Mouse (Mus musculus): ENCODE data around the gene Mylip.

Gene Mylip

DNA sequence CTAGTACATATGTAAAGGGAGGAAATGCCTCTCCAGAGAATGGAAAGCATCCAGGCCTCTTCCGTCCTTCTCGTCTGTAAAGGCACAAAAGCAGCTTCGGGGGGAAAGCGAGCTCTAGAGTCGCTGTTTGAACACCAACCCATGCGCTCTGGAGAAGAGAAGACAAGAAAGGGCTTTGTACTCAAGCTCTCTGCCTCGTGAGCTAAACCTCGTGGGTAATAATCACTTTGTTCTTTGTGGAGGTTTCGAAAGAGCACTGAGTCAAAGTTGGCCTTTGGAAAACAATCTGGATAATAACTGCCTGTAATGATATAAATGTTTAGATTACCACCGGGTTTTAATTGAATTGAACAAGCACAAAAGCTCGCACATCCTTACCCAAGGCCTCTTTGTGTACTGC is 39.7 kb downstream of the Mylip start:
- in situ Hi-C loops (cut with MboI, MseI) = no loop called here

DNA sequence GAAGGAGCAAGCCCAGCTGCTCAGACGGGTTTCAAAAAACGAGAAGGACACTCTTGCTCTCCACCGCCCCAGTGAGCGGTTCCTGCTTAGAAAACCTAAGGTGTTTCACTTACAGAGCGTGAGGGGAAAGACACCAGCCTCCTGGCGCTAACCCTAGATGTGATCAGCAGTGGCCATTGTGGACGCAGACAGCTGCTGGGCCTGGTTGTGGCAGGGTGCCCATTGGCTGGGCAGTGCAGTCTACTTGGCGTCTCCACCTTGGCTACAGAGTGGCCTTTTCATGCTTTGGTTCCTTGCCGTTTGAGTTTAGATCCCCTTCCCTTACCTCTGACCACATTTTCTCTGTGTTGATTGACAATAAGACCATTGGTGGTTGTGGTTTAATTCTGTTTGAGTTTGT is 47.6 kb downstream of the Mylip start:
- in situ Hi-C loops (cut with MboI, MseI) = no loop called here

DNA sequence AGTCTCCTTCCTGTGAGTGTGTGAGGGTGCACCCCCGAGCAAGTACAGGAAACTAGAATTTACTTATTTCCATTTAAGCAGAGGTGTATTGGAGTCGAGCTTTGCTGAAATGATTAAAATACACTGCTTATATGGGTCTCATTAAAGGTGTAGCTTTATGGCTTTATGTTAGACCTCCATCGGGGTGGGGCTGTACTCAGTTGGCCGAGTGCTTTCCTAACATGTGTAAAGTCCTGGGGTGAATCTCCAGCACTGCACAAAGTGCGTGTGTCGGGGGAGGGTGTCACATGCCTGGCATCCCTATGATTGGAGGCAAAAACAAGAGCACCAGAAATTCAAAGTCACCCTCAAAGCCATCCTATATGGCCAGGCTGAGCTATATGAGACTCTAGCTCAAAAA is 49.3 kb downstream of the Mylip start:
- in situ Hi-C loops (cut with MboI, MseI) = no loop called here

DNA sequence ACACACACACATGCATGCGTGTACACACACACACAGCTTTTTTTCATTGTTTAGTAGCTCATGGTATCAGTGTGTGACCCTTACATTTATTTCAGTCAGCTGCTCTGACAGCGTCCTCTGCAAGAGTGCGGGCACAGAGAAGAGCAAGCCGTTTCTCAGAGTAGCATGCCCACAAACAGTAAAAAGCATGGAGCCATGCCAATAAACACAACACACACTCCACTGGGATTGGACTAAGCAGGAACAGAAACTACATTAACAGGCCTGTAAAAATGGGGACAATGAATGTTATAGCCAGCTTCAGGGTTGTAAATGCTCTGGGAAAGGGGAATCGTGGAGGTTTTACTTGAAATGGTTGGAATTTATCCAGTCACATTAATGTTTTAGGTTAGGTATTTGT is 50.7 kb downstream of the Mylip start:
- in situ Hi-C loops (cut with MboI, MseI) = no loop called here

DNA sequence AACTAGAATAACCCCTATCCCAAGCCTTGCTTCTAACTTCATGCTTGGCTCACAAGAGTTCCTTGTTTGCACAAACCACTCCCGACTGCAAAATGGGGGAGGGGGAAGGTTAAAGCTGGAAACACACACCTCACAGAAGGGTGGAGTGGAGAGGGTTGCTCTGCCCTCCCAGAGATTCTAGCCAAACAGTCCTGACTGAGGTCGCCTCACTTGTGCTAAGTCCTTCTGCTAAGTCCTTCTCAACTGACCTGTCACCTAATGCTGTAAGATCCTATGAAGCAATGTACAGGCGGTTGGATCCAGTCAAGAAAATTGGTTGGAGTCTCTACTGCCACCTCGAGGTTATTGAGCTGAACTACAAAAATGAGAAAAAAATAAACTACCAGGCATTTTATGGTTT is 52.9 kb downstream of the Mylip start:
- in situ Hi-C loops (cut with MboI, MseI) = no loop called here

DNA sequence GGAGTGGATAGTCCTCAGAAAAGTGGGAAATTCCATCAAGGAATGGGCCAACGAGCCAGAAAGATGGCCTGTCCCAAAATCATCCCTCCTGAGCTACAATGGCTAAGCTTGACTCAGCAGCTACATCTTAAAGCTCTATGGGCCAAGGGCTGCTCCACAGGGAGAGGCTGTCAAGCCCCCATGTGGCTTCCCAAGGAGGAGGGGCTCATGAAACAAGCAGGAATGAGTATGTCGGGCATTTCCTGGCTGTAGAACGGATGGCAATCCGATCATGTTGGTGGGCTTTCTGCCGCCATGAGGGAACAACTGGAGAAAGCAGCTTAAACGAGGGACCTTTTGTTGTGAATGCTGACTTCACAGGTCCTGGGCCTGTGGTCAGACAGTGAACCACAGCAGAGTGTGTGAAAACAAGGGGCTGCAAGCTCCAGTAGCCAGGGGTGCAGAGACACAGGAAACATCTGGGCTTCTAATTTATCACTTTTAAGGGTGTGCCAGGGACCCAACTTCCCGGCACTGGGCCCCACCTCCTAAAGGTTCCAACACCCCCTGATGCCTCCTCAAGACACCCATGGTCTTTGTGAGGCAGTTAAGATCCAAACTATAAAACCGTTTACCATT is 53.5 kb downstream of the Mylip start:
- in situ Hi-C loops (cut with MboI, MseI) = no loop called here

DNA sequence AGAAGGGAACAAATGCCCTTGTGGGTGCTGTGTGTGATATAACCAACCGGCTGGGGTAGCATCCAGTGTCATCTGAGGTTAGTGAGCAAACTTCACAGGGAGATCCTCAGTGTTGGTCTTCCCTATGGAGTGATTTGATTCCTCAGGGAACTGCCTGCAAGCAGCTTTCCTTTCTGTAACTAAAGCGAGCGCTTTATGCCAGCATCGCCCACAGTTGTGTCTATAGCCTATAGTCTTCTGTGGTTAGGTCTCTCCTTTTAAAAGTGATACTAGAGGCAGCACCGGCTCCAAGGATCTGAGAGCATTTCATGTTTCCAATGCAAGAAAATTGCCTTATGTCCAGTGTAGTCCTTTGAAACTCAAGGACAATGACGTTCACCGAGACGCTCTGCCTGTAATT is 54.7 kb downstream of the Mylip start:
- in situ Hi-C loops (cut with MboI, MseI) = no loop called here

DNA sequence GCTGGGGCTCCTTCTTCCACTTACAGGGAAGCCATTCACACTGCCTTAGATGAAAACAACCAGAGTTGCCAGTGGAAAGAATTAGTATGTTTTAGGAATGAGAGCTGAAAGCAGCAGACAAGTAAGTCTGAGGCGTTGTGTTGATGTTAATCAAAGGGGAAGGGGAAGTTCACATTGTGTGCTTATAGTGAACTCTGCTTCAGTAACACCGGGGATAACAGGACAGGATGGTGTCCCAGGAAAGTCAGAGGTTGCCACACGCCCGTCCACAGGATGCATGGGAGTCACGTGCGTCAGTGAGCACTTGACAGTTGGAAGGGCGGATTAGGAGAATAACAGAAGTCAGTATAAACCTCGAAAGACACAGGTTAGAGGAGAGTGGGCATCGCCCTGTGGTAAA is 55.1 kb downstream of the Mylip start:
- in situ Hi-C loops (cut with MboI, MseI) = no loop called here

DNA sequence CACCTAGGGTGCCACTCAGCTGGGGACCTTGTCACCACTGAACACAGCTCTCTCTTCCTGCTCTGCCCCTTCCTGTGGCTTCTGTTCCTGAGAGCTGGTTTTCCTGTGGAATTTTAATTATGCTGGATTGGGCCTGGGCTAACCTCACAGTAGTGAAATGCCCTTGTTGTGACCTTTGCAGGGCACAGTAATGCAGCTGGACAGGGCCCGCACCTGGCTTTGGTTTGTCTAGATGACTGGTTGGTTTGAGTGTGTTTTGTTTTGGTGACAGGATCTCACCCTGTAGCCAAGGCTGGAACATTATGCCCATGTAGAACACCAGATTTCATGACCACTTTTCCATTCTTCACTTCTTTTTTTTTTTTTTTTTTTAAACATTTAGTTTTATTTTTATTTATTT is 57.1 kb downstream of the Mylip start:
- in situ Hi-C loops (cut with MboI, MseI) = no loop called here

DNA sequence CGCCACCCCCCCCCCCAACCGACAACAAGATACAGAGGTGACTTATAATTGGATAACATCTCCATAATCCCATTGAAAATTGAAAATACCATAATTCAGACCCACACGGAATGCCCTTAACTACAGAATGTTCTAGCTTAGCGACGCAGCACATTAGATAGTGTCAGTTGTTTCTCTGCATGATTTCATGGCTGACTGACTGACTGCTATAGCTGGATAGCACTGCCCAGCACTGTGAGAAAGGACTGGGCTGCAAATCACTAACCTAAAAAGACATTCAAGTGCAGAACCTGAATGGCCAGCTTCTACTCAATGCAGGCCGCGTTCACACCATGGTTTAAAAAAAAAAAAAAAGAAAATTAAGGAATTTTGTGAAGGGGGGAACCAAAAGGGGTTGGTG is 62.9 kb downstream of the Mylip start:
- in situ Hi-C loops (cut with MboI, MseI) = no loop called here

DNA sequence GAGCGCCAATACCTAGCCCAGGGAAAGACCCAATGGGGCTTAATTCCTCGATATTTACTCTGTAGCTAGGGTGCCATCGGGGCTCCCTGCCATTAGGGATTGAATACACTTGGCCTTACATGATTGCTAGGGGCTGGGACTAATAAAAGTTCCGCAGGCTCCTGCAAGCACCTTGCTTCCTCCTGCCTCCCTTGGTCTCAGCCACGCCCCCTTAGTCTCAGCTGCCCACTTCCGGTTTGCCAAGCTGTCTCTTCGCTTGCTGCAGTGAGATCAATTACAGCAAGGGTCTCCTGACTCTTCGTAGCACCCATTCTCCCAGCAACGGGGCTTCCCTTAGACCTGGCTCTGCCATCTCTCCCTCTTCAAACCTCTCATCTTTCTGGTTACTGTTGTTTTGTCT is 63.5 kb downstream of the Mylip start:
- in situ Hi-C loops (cut with MboI, MseI) = no loop called here

DNA sequence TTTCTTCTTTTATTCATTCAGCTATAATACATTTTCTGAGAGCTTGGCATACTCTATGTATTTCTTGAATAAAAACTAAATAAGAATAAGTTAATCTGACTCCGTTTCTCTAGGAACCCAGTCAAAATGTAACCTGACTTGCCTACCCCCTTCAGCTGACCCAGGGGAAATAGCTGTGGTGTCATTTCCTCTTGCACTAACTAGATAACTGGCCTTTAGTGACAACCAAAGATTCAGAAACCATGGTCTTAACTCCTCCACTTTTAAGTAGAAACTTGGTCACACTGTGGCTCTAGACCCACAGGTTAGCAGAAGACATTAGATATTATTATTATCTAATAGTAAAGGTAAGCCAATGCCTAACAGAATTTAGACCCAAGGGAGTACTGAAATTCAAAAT is 64.5 kb downstream of the Mylip start:
- in situ Hi-C loops (cut with MboI, MseI) = no loop called here

DNA sequence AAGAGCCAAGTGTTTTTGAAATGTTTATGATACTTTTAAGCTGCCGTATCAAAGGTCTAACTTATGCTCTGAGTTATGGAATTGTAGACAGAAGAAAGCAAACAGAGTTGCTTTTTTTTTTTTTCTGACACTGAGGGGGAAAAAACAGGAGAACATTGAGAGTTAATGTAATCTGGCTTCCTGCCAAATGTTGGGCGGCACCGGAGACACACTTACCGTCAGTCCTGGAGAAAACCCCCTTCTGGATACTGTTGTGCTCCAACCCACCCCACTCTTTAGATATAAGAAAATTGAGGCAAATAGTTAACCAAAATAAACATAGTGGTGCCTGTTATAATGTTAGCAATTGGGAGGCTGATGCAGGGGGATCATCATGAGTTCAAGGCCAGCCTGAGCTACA is 65.1 kb downstream of the Mylip start:
- in situ Hi-C loops (cut with MboI, MseI) = no loop called here

DNA sequence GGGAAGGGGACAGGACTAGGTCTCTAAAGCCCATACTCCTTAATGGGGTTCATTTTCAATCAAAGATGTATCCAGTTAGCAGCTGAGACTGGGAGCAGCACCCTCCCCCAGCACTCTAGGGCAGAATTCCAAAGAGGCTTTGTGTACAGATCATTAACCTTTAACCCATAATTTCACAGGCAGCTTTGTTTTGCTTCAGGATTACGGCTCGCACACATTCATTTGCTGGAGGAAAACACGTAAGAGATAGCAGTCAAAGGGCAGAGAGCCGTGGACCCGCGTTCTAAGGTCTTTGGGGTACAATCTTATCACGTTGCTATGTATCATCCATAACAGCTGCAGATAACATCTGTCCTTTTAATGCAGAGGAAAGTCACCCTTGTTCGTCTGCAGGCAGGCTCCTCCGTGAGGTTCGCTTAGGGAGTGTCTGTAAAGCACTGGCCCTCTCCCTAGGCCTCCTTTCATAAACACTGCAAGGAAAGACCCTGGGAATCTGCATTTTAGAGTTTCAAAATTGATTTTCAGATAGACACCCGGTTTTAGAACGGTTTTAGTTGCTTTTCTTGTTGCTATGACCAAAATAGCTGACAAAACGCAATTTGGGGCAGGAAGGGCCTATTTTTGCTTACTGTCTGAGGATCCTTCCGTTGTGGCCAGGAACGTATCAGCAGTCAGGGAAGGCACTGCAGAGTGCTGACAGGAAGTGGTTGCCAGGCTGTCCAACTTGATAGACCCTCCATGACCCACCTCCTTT is 65.7 kb downstream of the Mylip start:
- in situ Hi-C loops (cut with MboI, MseI) = no loop called here

DNA sequence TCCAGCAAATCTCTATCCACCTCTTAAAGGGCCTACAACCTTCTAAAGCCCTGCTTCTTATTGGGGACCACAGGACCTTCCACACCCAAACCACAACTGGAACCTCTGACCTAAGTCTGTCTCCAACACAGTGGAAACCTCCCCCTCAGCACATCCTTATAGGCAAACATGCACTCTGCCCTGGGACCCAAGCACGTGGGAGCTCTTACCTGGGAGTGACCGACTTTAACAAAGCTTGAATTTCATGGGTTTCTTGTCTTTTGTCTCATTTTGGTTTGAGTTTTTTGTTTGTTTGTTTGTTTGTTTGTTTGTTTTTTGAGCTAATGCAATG is 66.3 kb downstream of the Mylip start:
- in situ Hi-C loops (cut with MboI, MseI) = no loop called here

DNA sequence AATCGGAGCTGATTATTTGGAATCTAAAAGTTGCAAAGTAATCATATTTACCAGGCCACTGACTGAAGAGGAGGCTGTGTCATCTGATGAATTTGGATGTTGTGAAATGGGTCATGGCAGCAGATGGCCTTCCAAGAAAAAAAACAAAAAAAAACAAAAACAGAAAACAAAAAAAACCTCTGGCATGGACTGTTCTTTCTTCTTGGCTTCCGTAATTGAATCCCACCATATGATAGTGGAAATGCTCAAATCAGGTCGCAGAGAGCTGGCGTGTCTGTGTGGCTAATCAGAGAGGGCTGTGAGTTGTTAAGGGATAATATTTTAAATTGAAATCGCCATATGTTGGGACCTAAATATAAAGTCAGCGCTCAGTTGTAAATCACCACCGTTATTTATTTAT is 67.9 kb downstream of the Mylip start:
- in situ Hi-C loops (cut with MboI, MseI) = no loop called here

DNA sequence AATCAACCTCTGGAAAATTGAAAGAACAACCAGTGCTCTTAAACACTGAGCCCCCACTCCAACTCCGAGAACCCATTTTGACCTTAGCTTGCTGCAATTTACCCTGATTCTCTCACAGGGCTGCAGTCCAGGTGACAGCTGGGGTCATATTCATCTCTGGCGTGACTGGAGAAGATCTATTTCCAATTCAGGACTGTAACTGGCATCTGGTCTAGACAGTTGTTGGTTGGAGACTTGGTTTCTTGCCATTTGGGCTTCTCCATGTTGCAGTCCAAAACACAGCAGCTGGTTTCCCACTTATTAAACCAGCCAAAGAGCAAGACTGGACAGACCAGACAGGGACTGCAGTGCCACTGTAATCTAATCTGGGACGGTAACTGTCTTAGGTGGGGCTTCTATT is 70.6 kb downstream of the Mylip start:
- in situ Hi-C loops (cut with MboI, MseI) = no loop called here

DNA sequence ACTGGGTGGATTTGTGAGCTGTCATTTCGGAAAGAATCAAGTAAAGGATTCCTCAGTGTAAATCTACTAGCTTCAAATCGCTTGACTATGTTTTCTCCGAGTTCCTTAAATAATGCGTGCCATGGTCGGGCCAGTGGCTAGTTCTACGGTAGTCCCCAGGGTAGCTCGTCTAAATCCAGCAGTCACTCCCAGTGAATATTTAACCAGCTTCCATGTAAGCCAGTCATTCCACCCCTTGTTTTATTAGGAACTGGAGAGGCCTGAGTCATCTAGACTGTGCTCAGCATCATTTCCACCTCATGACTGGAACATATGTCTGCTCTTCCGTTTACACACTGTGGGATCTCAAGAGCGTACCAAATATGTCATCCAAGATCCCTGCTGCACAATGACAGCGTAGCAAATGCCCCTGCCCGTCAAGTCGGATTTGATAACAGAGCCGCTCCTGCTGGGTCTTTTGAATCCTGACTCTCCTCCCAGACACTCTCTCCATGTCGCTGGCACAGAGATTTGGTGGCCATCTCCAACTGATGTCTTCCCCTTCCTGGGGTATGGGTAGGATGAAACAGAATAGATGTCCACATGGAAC is 71.9 kb downstream of the Mylip start:
- in situ Hi-C loops (cut with MboI, MseI) = no loop called here
